Mouse (Mus musculus) adrenal gland, postnatal 14 days (tissue): ENCODE results near the gene Ankrd45. TPM values are rescaled to one million over a fixed set of nuclear protein-coding genes. Genes with fewer than 3 reads are reported as not detected.
"Not testable (repeated sequence)": the region's sequence is repeated elsewhere in the genome, so short reads cannot be mapped to it uniquely, and the experiment has no call there.

Experiments used
- DNase-seq: peaks from one replicate; pipeline ENCODE4 v3.0.0; 2021; ENCODE audit warnings: mixed read lengths
- long read RNA-seq, 2 experiments: library from polyadenylated mRNA; stranded (forward); transcript quantifications; one replicate each; pipeline ENCODE4 v2.0.0; 2021
- total RNA-seq: library from RNA; stranded (reverse); gene quantifications from 2 replicates; pipeline ENCODE4 v1.2.3, GENCODE M21; 2021

The Ankrd45 gene
- total RNA-seq: 4.5 and 5.1 TPM in 2 replicates
- long read RNA-seq, experiment 1, partial matches to known transcripts: 0 of 1 reads
- long read RNA-seq, experiment 1, other reads (novel, unspliced or antisense): 1 of 1 reads
- long read RNA-seq, experiment 2, partial matches to known transcripts: 0 of 2 reads
- long read RNA-seq, experiment 2, other reads (novel, unspliced or antisense): 2 of 2 reads

GRCm38 (mm10) chr1:161142531-161143159, at the start of gene Ankrd45:
TSS of gene Ankrd45 (plus strand) at chr1:161142691.
- peak; percentile 84 for DNase-seq

GRCm38 (mm10) chr1:161099721-161100405, 42.6 kb upstream of the Ankrd45 start:
- DNase-seq: no peak

- no peak for DNase-seq
These were observed 38.6 kb upstream of the Ankrd45 start for GRCm38 (mm10) chr1:161103842-161104241.

- no peak for DNase-seq
These were observed 33.3 kb upstream of the Ankrd45 start for GRCm38 (mm10) chr1:161109216-161109615.

GRCm38 (mm10) chr1:161114591-161114990, 27.9 kb upstream of the Ankrd45 start:
- no peak for DNase-seq

GRCm38 (mm10) chr1:161122661-161123418, 19.7 kb upstream of the Ankrd45 start:
- DNase-seq: no peak

- DNase-seq: no peak
These were observed 16.0 kb upstream of the Ankrd45 start for GRCm38 (mm10) chr1:161126461-161126860.

GRCm38 (mm10) chr1:161130726-161131664, 11.5 kb upstream of the Ankrd45 start, which contains the start of gene Klhl20:
TSS of gene Klhl20 (minus strand) at chr1:161131511.
- DNase-seq: peak; percentile 96

GRCm38 (mm10) chr1:161139496-161139895, 3.0 kb upstream of the Ankrd45 start:
- no peak for DNase-seq

- DNase-seq: peak; percentile 12
These were observed 2.3 kb upstream of the Ankrd45 start for GRCm38 (mm10) chr1:161140026-161140762.

GRCm38 (mm10) chr1:161143216-161143615, 725 bp downstream of the Ankrd45 start:
- no peak for DNase-seq

- DNase-seq: not testable (repeated sequence)
These were observed 3.1 kb downstream of the Ankrd45 start for GRCm38 (mm10) chr1:161145611-161146010.

GRCm38 (mm10) chr1:161147888-161148287, 5.4 kb downstream of the Ankrd45 start:
- DNase-seq: no peak

GRCm38 (mm10) chr1:161151098-161151497, 8.6 kb downstream of the Ankrd45 start:
- DNase-seq: no peak

- no peak for DNase-seq
These were observed 14.1 kb downstream of the Ankrd45 start for GRCm38 (mm10) chr1:161156546-161156945.

- DNase-seq: no peak
These were observed 16.7 kb downstream of the Ankrd45 start, which contains the start of gene Tex50 for GRCm38 (mm10) chr1:161159214-161159613. TSS of gene Tex50 (minus strand) at chr1:161159314.

GRCm38 (mm10) chr1:161160266-161160665, 17.8 kb downstream of the Ankrd45 start:
- no peak for DNase-seq

GRCm38 (mm10) chr1:161170651-161171050, 28.2 kb downstream of the Ankrd45 start:
- peak; percentile 91 for DNase-seq

GRCm38 (mm10) chr1:161180674-161181073, 38.2 kb downstream of the Ankrd45 start:
- peak; percentile 69 for DNase-seq

- DNase-seq: no peak
These were observed 39.9 kb downstream of the Ankrd45 start for GRCm38 (mm10) chr1:161182386-161182785.

- DNase-seq: no peak
These were observed 41.2 kb downstream of the Ankrd45 start for GRCm38 (mm10) chr1:161183677-161184076.
